13 mouse cellular contexts compared by ENCODE assay signal in genomic region chr7:110271814-110272213, GRCm38 (mm10). TPM values are rescaled to one million over a fixed set of nuclear protein-coding genes. Genes with fewer than 3 reads are reported as not detected.
DNase-seq lines count a peak whose midpoint lies in the region; ATAC-seq and TF ChIP-seq lines count a peak whose summit lies in the region.
"Had no signal": no experiment of that assay in that cellular context is flagged by ENCODE, and none has a peak within 500 bp of the region (broad histone marks: within the 10 kb centered on the region; RNA-seq: fewer than 3 reads in every experiment).

No protein-coding gene starts in this region.

- peak overlapping the region; percentile 43; the same call in 1 of the 2 replicates for H3K27ac ChIP-seq in gastrocnemius, adult 2 months
- H3K27ac ChIP-seq in liver, embryonic 11.5 days (ENCODE audit: low read depth, low read length) = 0 out of 2 replicates have a peak overlapping the region, but pooled peaks have one; percentile 9
- H3K27ac ChIP-seq: forebrain, embryonic 15.5 days had no signal

- intact Hi-C loops in gastrocnemius, adult 2 months (cut with DNase I) = no loop called here
- intact Hi-C loops in gastrocnemius, postnatal 14 days (cut with DNase I; ENCODE audit: low total_unique reads) = loop anchor here (5.0 kb wide), 1 partner anchor 55 kb away; no protein-coding TSS in a partner anchor

- no peaks in the 10 kb centered on the region for H3K27me3 ChIP-seq in liver, embryonic 11.5 days (replicated peaks; ENCODE audit: control insufficient read depth, insufficient read depth, low read length)
- H3K27me3 ChIP-seq: forebrain, embryonic 15.5 days had no signal

- no peak overlapping the region for H3K4me2 ChIP-seq in liver, embryonic 11.5 days
- H3K4me2 ChIP-seq: forebrain, embryonic 15.5 days had no signal

- WGBS in liver, embryonic 11.5 days = 64% methylated on average over 9 of the region's 9 CpGs

- no peaks in the 10 kb centered on the region for H3K9me3 ChIP-seq in liver, embryonic 11.5 days (ENCODE audit: control insufficient read depth, low read length)
- H3K9me3 ChIP-seq: forebrain, embryonic 15.5 days; hindbrain, embryonic 10.5 days had no signal

- no peak for DNase-seq in gastrocnemius, adult 2 months
- no peak for DNase-seq in gastrocnemius, postnatal 14 days
- DNase-seq in liver, embryonic 11.5 days (ENCODE audit: low spot score) = no peak
- DNase-seq in liver = no peak
- DNase-seq in kidney, adult 8-10 months = peak; percentile 81 to 86
- DNase-seq in mesoderm, embryonic 11.5 days (ENCODE audit: low read depth, low spot score) = peak; percentile 14
- DNase-seq in embryo, embryonic 9.5 days (ENCODE audit: extremely low spot score) = no peak
- no peak for DNase-seq in ovary, postnatal 14 days (ENCODE audit: low spot score)
- DNase-seq: adrenal gland, adult 8-10 months; cerebellum, adult 11 months; right cerebral cortex, postnatal 4 days had no signal

- no peak for ATAC-seq in liver, embryonic 11.5 days (replicated peaks; ENCODE audit: low FRiP score)
- ATAC-seq: forebrain, embryonic 15.5 days had no signal

- no peak for TF ChIP-seq CTCF in gastrocnemius, adult 2 months (IDR thresholded peaks at IDR 0.05)

- no peak overlapping the region for H3K4me3 ChIP-seq in gastrocnemius, adult 2 months
- H3K4me3 ChIP-seq in liver, embryonic 11.5 days (ENCODE audit: low read depth, low read length) = no peak overlapping the region
- H3K4me3 ChIP-seq: forebrain, embryonic 15.5 days; hindbrain, embryonic 10.5 days had no signal

- H3K9ac ChIP-seq in liver, embryonic 11.5 days (ENCODE audit: low read depth, low read length) = no peak overlapping the region
- H3K9ac ChIP-seq: forebrain, embryonic 15.5 days had no signal

- peaks cover 14% of the 10 kb centered on the region; the same call in 1 of the 2 replicates for H3K36me3 ChIP-seq in liver, embryonic 11.5 days (ENCODE audit: control insufficient read depth, insufficient read depth, low read length)
- H3K36me3 ChIP-seq: forebrain, embryonic 15.5 days had no signal

- H3K4me1 ChIP-seq in liver, embryonic 11.5 days (replicated peaks; ENCODE audit: control insufficient read depth, insufficient read depth, low read length) = peaks cover 4% of the 10 kb centered on the region
- H3K4me1 ChIP-seq: forebrain, embryonic 15.5 days had no signal

RNA-seq across cellular contexts. Expression of gene Swap70, which starts 50.3 kb away (rescaled TPM):
- total RNA-seq in gastrocnemius, adult 2 months (2021) = 1 to 10 TPM; 4.8 to 7.2 TPM
- total RNA-seq in gastrocnemius, postnatal 14 days (2021) = 1 to 10 TPM; 8.3 to 9.0 TPM
- polyA plus RNA-seq in liver, embryonic 11.5 days (2014; fragmentation: Nextera tagmentation; extraction: Ambion mirVana) = 19.6 and 25.3 TPM in 2 replicates

Comparison
In these comparisons a context has a peak if more than half of its experiments do, and no peak if none do; other contexts are left out.
1. DNase-seq: peak in kidney, adult 8-10 months (2 of 2) and mesoderm, embryonic 11.5 days (single experiment); none in gastrocnemius, adult 2 months (single experiment), gastrocnemius, postnatal 14 days (single experiment), liver, embryonic 11.5 days (single experiment), liver (single experiment), embryo, embryonic 9.5 days (single experiment) and ovary, postnatal 14 days (single experiment).